ENCODE assay signal across 7 mouse cellular contexts in the genomic region with DNA sequence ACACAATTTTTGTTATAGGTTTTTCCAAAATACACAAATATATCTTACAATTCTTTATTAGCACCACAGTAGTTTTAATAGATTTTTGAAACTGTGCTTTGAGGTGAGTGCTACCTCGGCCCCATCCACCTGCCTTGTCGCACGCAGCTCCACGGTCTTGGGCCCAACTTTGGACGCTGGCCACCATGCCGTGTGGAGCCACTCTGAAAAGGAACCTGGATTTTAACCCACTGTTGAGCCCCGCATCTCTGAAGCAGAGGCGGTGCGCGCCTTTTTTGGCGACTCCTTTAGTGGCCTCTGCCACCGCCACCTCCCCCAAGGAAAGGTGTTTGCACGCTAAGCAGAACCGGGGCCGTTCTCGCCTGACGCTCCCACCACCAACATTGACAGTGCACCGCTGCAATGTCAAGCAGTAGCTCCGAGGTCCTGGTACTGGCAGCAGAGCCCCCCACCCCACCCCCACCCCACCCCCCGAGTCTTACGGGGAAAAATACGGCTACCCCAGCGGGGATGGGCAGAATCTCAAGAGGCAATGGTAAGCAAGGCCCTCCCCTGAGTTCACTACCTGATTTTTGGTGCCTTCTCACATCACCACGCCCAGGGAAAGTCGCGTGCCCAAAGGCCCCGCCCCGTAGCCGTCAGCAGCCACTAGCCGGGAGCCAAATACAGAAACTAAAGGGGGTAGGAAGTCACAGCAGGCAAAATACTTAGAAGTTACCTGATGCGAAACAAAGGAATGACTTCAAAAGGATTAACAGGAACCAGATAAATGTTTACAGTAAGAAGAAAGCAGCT. TPM values are rescaled to one million over a fixed set of nuclear protein-coding genes. Genes with fewer than 3 reads are reported as not detected.
DNase-seq lines count a peak whose midpoint lies in the region; ATAC-seq and TF ChIP-seq lines count a peak whose summit lies in the region.

No protein-coding gene starts in this region.

- H3K4me3 ChIP-seq in G1E (ENCODE audit: low read depth, low read length), result peak overlapping the region; percentile 53; the same call in 1 of the 2 replicates
- peak overlapping the region; percentile 50 for H3K4me3 ChIP-seq in heart, postnatal 0 days (ENCODE audit: low read depth, low read length)
- H3K4me3 ChIP-seq in midbrain, embryonic 16.5 days (ENCODE audit: low read depth, low read length), result peak overlapping the region; percentile 35

- H3K27ac ChIP-seq in heart, postnatal 0 days (ENCODE audit: low read depth), result no peak overlapping the region
- no peak overlapping the region for H3K27ac ChIP-seq in midbrain, embryonic 16.5 days (ENCODE audit: low read length)

- no peak for TF ChIP-seq POLR2A in brain, embryonic 14.5 days (IDR thresholded peaks at IDR 0.05; ENCODE audit: borderline replicate concordance, extremely low read depth, insufficient read depth, insufficient read length, poor library complexity, severe bottlenecking)

- TF ChIP-seq CTCF in G1E (IDR thresholded peaks at IDR 0.05; ENCODE audit: low read depth, low read length), result no peak
- TF ChIP-seq CTCF in brain, embryonic 14.5 days (IDR thresholded peaks at IDR 0.05; ENCODE audit: borderline replicate concordance, extremely low read depth, insufficient read depth, insufficient read length), result no peak
- TF ChIP-seq CTCF in heart, postnatal 0 days (IDR thresholded peaks at IDR 0.05; ENCODE audit: low read depth), result no peak

- H3K4me2 ChIP-seq in heart, postnatal 0 days (ENCODE audit: low read depth, low read length), result peak overlapping the region; percentile 84
- H3K4me2 ChIP-seq in midbrain, embryonic 16.5 days (ENCODE audit: low read length), result peak overlapping the region; percentile 61

- peaks cover 5% of the 10 kb centered on the region for H3K27me3 ChIP-seq in G1E (ENCODE audit: insufficient read depth, low read length)
- H3K27me3 ChIP-seq in heart, postnatal 0 days (ENCODE audit: control insufficient read depth, insufficient read depth, low read length), result no peaks in the 10 kb centered on the region
- no peaks in the 10 kb centered on the region for H3K27me3 ChIP-seq in midbrain, embryonic 16.5 days (ENCODE audit: control insufficient read depth, insufficient read depth, low read depth, low read length)

- H3K4me1 ChIP-seq in G1E (ENCODE audit: insufficient read depth, low read depth, low read length), result peaks cover 2% of the 10 kb centered on the region; the same call in 1 of the 2 replicates
- no peaks in the 10 kb centered on the region for H3K4me1 ChIP-seq in heart, postnatal 0 days (ENCODE audit: control insufficient read depth, insufficient read depth)
- no peaks in the 10 kb centered on the region for H3K4me1 ChIP-seq in midbrain, embryonic 16.5 days (ENCODE audit: control insufficient read depth, insufficient read depth, low read length)

- DNase-seq in G1E (ENCODE audit: low spot score) (peak; percentile 7), liver (peak; percentile 60)
- peak; percentile 2 for DNase-seq in brain, embryonic 14.5 days (ENCODE audit: low read depth)
- peak; percentile 31 for DNase-seq in heart, postnatal 0 days (ENCODE audit: low spot score)
- peak; percentile 47 to 50 for DNase-seq in thymus, postnatal 36 days
- no peak for DNase-seq in gastrocnemius, postnatal 25 days

- H3K36me3 ChIP-seq in G1E (replicated peaks), result no peaks in the 10 kb centered on the region
- H3K36me3 ChIP-seq in heart, postnatal 0 days (replicated peaks; ENCODE audit: control insufficient read depth, insufficient read depth, low read length), result no peaks in the 10 kb centered on the region
- H3K36me3 ChIP-seq in midbrain, embryonic 16.5 days (ENCODE audit: control insufficient read depth, insufficient read depth, low read length), result no peaks in the 10 kb centered on the region

- peak overlapping the region; percentile 48; the same call in 1 of the 2 replicates for H3K9ac ChIP-seq in heart, postnatal 0 days (replicated peaks; ENCODE audit: low read depth, low read length)
- peak overlapping the region; percentile 56 for H3K9ac ChIP-seq in midbrain, embryonic 16.5 days (ENCODE audit: low read depth, low read length)

- no peaks in the 10 kb centered on the region for H3K9me3 ChIP-seq in G1E (replicated peaks)
- no peaks in the 10 kb centered on the region for H3K9me3 ChIP-seq in heart, postnatal 0 days (replicated peaks; ENCODE audit: control insufficient read depth, low read length)
- H3K9me3 ChIP-seq in midbrain, embryonic 16.5 days (replicated peaks; ENCODE audit: control insufficient read depth, low read length, poor library complexity, severe bottlenecking), result no peaks in the 10 kb centered on the region

- ATAC-seq in G1E (ENCODE audit: extremely low read depth, insufficient number of reproducible peaks, low FRiP score, poor library complexity, severe bottlenecking), result peak; percentile 98
- peak; percentile 73; the same call in 1 of the 2 replicates for ATAC-seq in heart, postnatal 0 days (ENCODE audit: insufficient read depth, low read depth)
- peak; percentile 66; the same call in 1 of the 2 replicates for ATAC-seq in midbrain, embryonic 16.5 days

- TF ChIP-seq EP300 in heart, postnatal 0 days (IDR thresholded peaks at IDR 0.05; ENCODE audit: low read depth), result no peak

- WGBS in heart, postnatal 0 days, result 5% methylated on average over 31 of the region's 31 CpGs
- 16% methylated on average over 31 of the region's 31 CpGs for WGBS in midbrain, embryonic 16.5 days

RNA-seq across cellular contexts. Expression of gene Zfp677, which starts 13.4 kb away (rescaled TPM):
- not detected in 2 replicates for total RNA-seq in G1E (2014; fragmentation: Nextera tagmentation)
- total RNA-seq in G1E (2017), result 0.05 and 0.06 TPM in 2 replicates
- not detected in 2 replicates for polyA plus RNA-seq in G1E (2012)
- polyA plus RNA-seq in brain, embryonic 14.5 days (2012; rRNA removed), result 2.3 and 2.4 TPM in 2 replicates
- total RNA-seq in heart, postnatal 0 days (2014; rRNA removed; ENCODE audit: low replicate concordance), result 0.12 and 0.80 TPM in 2 replicates
- polyA plus RNA-seq in heart, postnatal 0 days (2015; fragmentation: Nextera tagmentation; extraction: Ambion mirVana), result 1.3 and 1.6 TPM in 2 replicates
- polyA plus RNA-seq in midbrain, embryonic 16.5 days (2015; fragmentation: Nextera tagmentation; extraction: Ambion mirVana), result 5.8 and 6.1 TPM in 2 replicates
- total RNA-seq in gastrocnemius, postnatal 25 days (2021), result under 1 TPM; 0.36 to 0.40 TPM

RNA-seq across cellular contexts. Expression of gene Zfp54, which starts 52.9 kb away (rescaled TPM):
- 8.4 and 15.4 TPM in 2 replicates for total RNA-seq in G1E (2014; fragmentation: Nextera tagmentation)
- 10.7 and 12.6 TPM in 2 replicates for total RNA-seq in G1E (2017)
- 0.27 and 0.28 TPM in 2 replicates for polyA plus RNA-seq in G1E (2012)
- polyA plus RNA-seq in brain, embryonic 14.5 days (2012; rRNA removed), result 2.3 TPM in 2 replicates
- total RNA-seq in heart, postnatal 0 days (2014; rRNA removed; ENCODE audit: low replicate concordance), result 0.85 and 1.1 TPM in 2 replicates
- polyA plus RNA-seq in heart, postnatal 0 days (2015; fragmentation: Nextera tagmentation; extraction: Ambion mirVana), result 2.3 and 2.7 TPM in 2 replicates
- polyA plus RNA-seq in midbrain, embryonic 16.5 days (2015; fragmentation: Nextera tagmentation; extraction: Ambion mirVana), result 6.3 and 7.8 TPM in 2 replicates
- under 1 TPM; 0.84 to 0.99 TPM for total RNA-seq in gastrocnemius, postnatal 25 days (2021)

RNA-seq across cellular contexts. Expression of gene Vmn1r237, which starts 58.5 kb away (rescaled TPM):
- total RNA-seq in G1E (2014; fragmentation: Nextera tagmentation), result not detected in 2 replicates
- 0.17 and 0.44 TPM in 2 replicates for total RNA-seq in G1E (2017)
- polyA plus RNA-seq in G1E (2012), result not detected in 2 replicates
- not detected in 2 replicates for polyA plus RNA-seq in brain, embryonic 14.5 days (2012; rRNA removed)
- total RNA-seq in heart, postnatal 0 days (2014; rRNA removed; ENCODE audit: low replicate concordance), result not detected in 2 replicates
- polyA plus RNA-seq in heart, postnatal 0 days (2015; fragmentation: Nextera tagmentation; extraction: Ambion mirVana), result not detected in 2 replicates
- not detected in 2 replicates for polyA plus RNA-seq in midbrain, embryonic 16.5 days (2015; fragmentation: Nextera tagmentation; extraction: Ambion mirVana)
- not detected for total RNA-seq in gastrocnemius, postnatal 25 days (2021)
